Mouse (Mus musculus) myocyte (in vitro differentiated cells): ENCODE data around the gene Cilp2.

Experiments
- E2F4 ChIP-seq: IDR thresholded peaks from one replicate; pipeline ENCODE4 v1.6.1; 2011; ENCODE audit warnings: mild to moderate bottlenecking, control low read depth, moderate library complexity; ENCODE audit not compliant: insufficient read depth
- MAX ChIP-seq: IDR thresholded peaks from one replicate; pipeline ENCODE4 v1.6.1; 2011; ENCODE audit warnings: low read depth, mild to moderate bottlenecking, control low read depth
- MYOD1 ChIP-seq, 3 experiments: IDR thresholded peaks; one replicate each; pipeline ENCODE4 v1.6.1; 2011; ENCODE audit warnings: control low read depth in 2 of 3, low read depth in 2 of 3, mild to moderate bottlenecking in 2 of 3, moderate library complexity in 1 of 3; ENCODE audit not compliant: insufficient read length in 2 of 3, control insufficient read depth in 1 of 3
- POLR2A ChIP-seq: IDR thresholded peaks from one replicate; pipeline ENCODE4 v1.6.1; 2011; ENCODE audit warnings: low read depth, mild to moderate bottlenecking, control low read depth, moderate library complexity; ENCODE audit not compliant: insufficient read length
- POLR2AphosphoS2 ChIP-seq: IDR thresholded peaks from one replicate; pipeline ENCODE4 v1.6.1; 2011; ENCODE audit warnings: low read depth, control low read depth; ENCODE audit not compliant: insufficient read length
- TCF12 ChIP-seq: IDR thresholded peaks from one replicate; pipeline ENCODE4 v1.6.1; 2011; ENCODE audit warnings: mild to moderate bottlenecking, control low read depth; ENCODE audit not compliant: poor library complexity, insufficient read depth, severe bottlenecking

DNA sequence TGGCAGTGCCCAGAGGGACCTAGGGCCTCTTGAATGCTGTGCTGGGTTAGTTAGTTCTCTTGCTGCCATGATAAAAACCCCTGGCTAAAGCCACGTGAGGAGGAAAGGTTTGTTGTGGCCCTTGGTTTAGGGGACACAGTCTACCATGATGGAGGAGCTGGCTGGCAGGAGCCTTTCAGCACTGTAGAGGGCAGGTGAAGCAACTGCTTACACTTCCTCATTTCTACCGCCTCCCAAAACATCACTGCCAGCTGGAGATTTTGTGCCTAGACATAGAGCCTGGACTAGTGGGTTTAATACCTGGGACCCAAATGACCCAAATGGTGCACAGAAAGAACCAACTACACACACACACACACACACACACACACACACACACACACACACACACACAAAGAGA, 26.2 kb downstream of the Cilp2 start:
- no peak for TF ChIP-seq POLR2AphosphoS2
- TF ChIP-seq MYOD1 (IDR thresholded peaks at IDR 0.05; ENCODE audit: control insufficient read depth in 1 of 3, insufficient read length in 2 of 3, low read depth in 2 of 3), result no peak
- TF ChIP-seq MAX, result no peak
- no peak for TF ChIP-seq POLR2A
- TF ChIP-seq TCF12, result no peak
- TF ChIP-seq E2F4, result no peak
